Mouse (Mus musculus) thymus, adult 2 months (tissue): ENCODE data around the gene Tecta.

Experiments
- CTCF ChIP-seq: fragments of 200-500 bp; IDR thresholded peaks from 2 replicates; pipeline ENCODE4 v1.5.1; 2012; ENCODE audit warnings: mild to moderate bottlenecking, control low read depth, low read length, moderate library complexity, borderline replicate concordance; ENCODE audit not compliant: control insufficient read depth, poor library complexity, insufficient read depth; ENCODE audit errors: extremely low read depth
- POLR2A ChIP-seq: fragments of 200-500 bp; IDR thresholded peaks from 2 replicates; pipeline ENCODE4 v1.6.1; 2012; ENCODE audit warnings: mild to moderate bottlenecking, low read length, control low read depth, moderate library complexity; ENCODE audit not compliant: control insufficient read depth, poor library complexity, insufficient read depth; ENCODE audit errors: extremely low read depth

DNA sequence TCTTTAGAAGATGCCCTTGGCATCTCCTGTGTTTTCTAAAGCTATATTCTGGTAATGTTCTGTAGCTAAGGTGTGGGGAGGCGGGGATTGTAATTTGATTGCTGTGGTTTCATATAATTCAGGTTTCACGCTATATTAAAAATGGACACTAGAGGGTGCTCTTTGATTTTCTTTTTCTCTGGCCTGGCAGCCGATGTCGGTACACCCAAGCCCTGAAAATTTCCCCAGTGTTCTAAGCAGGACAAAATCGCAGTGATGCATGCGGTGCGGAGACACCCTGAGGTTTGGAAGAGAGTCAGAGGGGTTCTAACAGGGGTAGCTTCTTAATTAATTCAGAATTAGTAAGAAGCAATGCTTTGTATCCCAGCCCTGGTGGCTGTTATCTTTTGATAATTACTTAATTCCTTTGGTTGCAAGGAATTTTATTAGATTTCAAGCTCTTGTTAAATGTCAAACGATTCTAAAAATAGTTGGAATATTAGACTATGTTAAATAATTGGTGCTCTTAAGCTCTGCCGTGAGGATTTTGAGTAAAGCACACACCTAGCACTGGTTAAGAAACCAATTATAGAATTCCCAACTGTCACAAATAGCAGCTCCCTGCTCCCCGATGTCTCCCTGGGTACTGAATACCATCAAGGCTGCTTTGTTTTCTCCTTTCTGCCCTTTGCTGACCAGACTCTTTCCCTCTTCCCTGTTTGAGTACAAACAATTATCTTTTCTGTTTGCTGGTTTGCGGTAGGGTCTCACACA lies 72.9 kb downstream of the Tecta start:
- TF ChIP-seq CTCF, result no peak
- TF ChIP-seq POLR2A, result no peak
